Mouse (Mus musculus): ENCODE data around the gene Gm4131. TPM values are rescaled to one million over a fixed set of nuclear protein-coding genes. Genes with fewer than 3 reads are reported as not detected.

Gm4131 gene
- polyA plus RNA-seq, 1 experiment = not detected

GRCm38 (mm10) chr14:62437806-62438205 lies 128.9 kb downstream of the Gm4131 start:
- Histone ChIP-seq H3K4me1 (ENCODE audit: control insufficient read depth, insufficient read depth, low read length) (no peaks in the 10 kb centered on the region), H3K4me3 (replicated peaks; ENCODE audit: control insufficient read depth, low read depth, low read length) (no peak overlapping the region), H3K27ac (ENCODE audit: control insufficient read depth, insufficient read depth, low read depth, low read length, poor library complexity) (no peak overlapping the region)
- WGBS = 76% methylated on average over 2 of the region's 2 CpGs
- TF ChIP-seq POLR2A (IDR thresholded peaks at IDR 0.05; ENCODE audit: borderline replicate concordance, control insufficient read depth, low read depth, low read length) (no peak), CTCF (IDR thresholded peaks at IDR 0.05; ENCODE audit: control insufficient read depth, insufficient read depth, low read length) (no peak)

GRCm38 (mm10) chr14:62425277-62425691 lies 141.4 kb downstream of the Gm4131 start:
- WGBS = 21% methylated on average over 2 of the region's 2 CpGs
- no peaks in the 10 kb centered on the region; the same call in 1 of the 2 replicates for H3K4me1 ChIP-seq (ENCODE audit: control insufficient read depth, insufficient read depth, low read length)
- H3K4me3 ChIP-seq (replicated peaks; ENCODE audit: control insufficient read depth, low read depth, low read length) = no peak overlapping the region
- no peak overlapping the region for H3K27ac ChIP-seq (ENCODE audit: control insufficient read depth, insufficient read depth, low read depth, low read length, poor library complexity)
- no peak for TF ChIP-seq CTCF (IDR thresholded peaks at IDR 0.05; ENCODE audit: control insufficient read depth, insufficient read depth, low read length)
- TF ChIP-seq POLR2A (IDR thresholded peaks at IDR 0.05; ENCODE audit: borderline replicate concordance, control insufficient read depth, low read depth, low read length) = no peak

- no peak overlapping the region for H3K27ac ChIP-seq (ENCODE audit: control insufficient read depth, insufficient read depth, low read depth, low read length, poor library complexity)
- 58% methylated on average over 4 of the region's 4 CpGs for WGBS
- no peak overlapping the region for H3K4me3 ChIP-seq (replicated peaks; ENCODE audit: control insufficient read depth, low read depth, low read length)
- TF ChIP-seq CTCF (IDR thresholded peaks at IDR 0.05; ENCODE audit: control insufficient read depth, insufficient read depth, low read length) = no peak
- no peak for TF ChIP-seq POLR2A (IDR thresholded peaks at IDR 0.05; ENCODE audit: borderline replicate concordance, control insufficient read depth, low read depth, low read length)
- no peaks in the 10 kb centered on the region; the same call in 1 of the 2 replicates for H3K4me1 ChIP-seq (ENCODE audit: control insufficient read depth, insufficient read depth, low read length)
These were observed 144.5 kb downstream of the Gm4131 start for GRCm38 (mm10) chr14:62422265-62422664.

DNA sequence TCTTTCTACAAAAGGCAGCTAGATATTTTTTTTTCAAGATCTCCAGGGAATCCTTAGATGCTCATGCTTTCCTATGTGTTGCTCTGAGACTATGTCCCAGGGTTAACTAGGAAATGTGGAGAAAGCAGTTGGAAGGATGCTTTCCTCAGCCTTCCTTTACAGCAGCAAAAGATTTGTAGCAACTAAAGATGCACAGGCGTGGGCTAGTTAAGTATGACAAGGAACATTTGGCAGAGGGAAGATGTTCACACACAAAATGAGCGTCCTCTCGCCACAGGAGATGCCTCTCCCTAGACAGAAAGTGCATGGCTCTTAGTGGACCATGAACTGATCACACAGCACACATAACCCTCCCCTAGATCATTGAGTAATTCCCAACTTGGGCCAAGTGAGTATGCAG lies 149.2 kb downstream of the Gm4131 start:
- TF ChIP-seq POLR2A (IDR thresholded peaks at IDR 0.05; ENCODE audit: borderline replicate concordance, control insufficient read depth, low read depth, low read length) (no peak), CTCF (IDR thresholded peaks at IDR 0.05; ENCODE audit: control insufficient read depth, insufficient read depth, low read length) (no peak)
- 78% methylated on average over 3 of the region's 3 CpGs for WGBS
- no peak overlapping the region for H3K27ac ChIP-seq (ENCODE audit: control insufficient read depth, insufficient read depth, low read depth, low read length, poor library complexity)
- no peak overlapping the region for H3K4me3 ChIP-seq (replicated peaks; ENCODE audit: control insufficient read depth, low read depth, low read length)
- H3K4me1 ChIP-seq (ENCODE audit: control insufficient read depth, insufficient read depth, low read length) = no peaks in the 10 kb centered on the region

DNA sequence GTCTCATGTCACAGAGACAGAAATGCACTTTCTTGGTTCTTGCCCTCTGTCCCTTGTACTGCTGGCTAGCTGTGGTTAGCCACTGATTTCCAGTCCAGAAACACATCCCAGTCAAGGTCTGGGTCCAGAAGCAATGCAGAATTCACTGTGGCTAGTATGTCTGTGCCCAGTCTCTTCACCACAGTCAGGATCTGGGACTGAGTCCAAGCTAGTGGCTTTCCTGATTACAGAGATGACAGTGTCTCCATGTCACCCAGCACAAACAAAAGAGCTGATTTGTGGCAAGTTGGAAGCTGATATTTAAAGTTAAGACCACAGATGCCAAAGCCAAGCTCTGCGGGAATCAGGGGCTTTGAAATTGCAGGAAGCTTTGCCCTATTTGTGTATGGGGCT lies 150.0 kb downstream of the Gm4131 start:
- no peak overlapping the region for H3K27ac ChIP-seq (ENCODE audit: control insufficient read depth, insufficient read depth, low read depth, low read length, poor library complexity)
- TF ChIP-seq CTCF (IDR thresholded peaks at IDR 0.05; ENCODE audit: control insufficient read depth, insufficient read depth, low read length) (no peak), POLR2A (IDR thresholded peaks at IDR 0.05; ENCODE audit: borderline replicate concordance, control insufficient read depth, low read depth, low read length) (no peak)
- WGBS = 0% methylated on average over 1 of the region's 1 CpGs

DNA sequence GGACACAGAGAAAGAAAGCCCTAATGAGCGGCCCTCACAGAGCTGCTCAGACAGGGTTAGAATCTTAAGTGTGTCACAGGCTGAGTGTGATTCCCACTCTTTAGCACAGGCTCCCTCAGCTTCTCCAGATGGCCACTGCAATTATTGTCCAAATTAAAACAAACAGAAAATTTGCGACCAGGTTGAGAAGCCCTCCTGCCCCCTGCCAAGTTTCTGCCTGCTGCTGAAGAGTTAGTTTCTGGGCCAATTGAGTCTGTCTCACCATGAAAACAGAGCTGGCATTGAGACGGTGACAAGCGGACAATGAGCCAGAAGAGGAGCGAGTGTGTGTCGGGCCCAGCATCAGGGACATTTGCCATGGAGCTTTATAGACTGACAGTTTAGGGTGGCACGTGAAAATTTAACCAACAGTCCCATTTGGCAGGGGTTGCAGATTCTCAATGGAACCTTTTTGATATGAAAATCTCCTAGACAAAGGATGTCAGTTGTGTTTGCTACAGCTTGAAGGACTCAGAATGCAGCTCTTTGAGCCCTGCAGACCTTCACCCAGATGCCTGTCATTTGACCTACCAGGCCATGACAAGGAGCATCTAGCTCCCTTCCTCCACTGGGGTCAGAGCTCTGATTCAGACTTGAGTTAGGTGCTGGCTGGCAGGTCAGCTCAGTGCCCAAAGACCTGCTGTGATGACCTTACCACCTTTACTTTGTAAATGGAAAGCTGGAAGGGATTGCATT lies 150.5 kb downstream of the Gm4131 start:
- TF ChIP-seq CTCF (IDR thresholded peaks at IDR 0.05; ENCODE audit: control insufficient read depth, insufficient read depth, low read length) (no peak), POLR2A (IDR thresholded peaks at IDR 0.05; ENCODE audit: borderline replicate concordance, control insufficient read depth, low read depth, low read length) (no peak)
- Histone ChIP-seq H3K4me1 (ENCODE audit: control insufficient read depth, insufficient read depth, low read length) (no peaks in the 10 kb centered on the region), H3K27ac (ENCODE audit: control insufficient read depth, insufficient read depth, low read depth, low read length, poor library complexity) (no peak overlapping the region), H3K4me3 (replicated peaks; ENCODE audit: control insufficient read depth, low read depth, low read length) (no peak overlapping the region)
- WGBS = 84% methylated on average over 7 of the region's 7 CpGs

More for the DNA sequence above, 150.0 kb downstream of the Gm4131 start:
- Histone ChIP-seq H3K4me3 (replicated peaks; ENCODE audit: control insufficient read depth, low read depth, low read length) (no peak overlapping the region), H3K4me1 (ENCODE audit: control insufficient read depth, insufficient read depth, low read length) (no peaks in the 10 kb centered on the region)

Other genes with a start within 250 kb of the Gm4131 start
- not detected in 2 replicates for gene Gucy1b2, start 110.6 kb downstream of the Gm4131 start, polyA plus RNA-seq (2011; ENCODE audit: insufficient read depth, insufficient read length, low replicate concordance, missing spikeins)
- 0.97 TPM in 1 of 2 replicates, not detected in the other for gene Fam124a, start 11.2 kb downstream of the Gm4131 start, polyA plus RNA-seq (2011; ENCODE audit: insufficient read depth, insufficient read length, low replicate concordance, missing spikeins)
- gene Serpine3, start 96.7 kb upstream of the Gm4131 start, polyA plus RNA-seq (2011; ENCODE audit: insufficient read depth, insufficient read length, low replicate concordance, missing spikeins) = not detected in 2 replicates
- 5.6 and 9.9 TPM in 2 replicates for gene Ints6, start 194.2 kb upstream of the Gm4131 start, polyA plus RNA-seq (2011; ENCODE audit: insufficient read depth, insufficient read length, low replicate concordance, missing spikeins)